Mouse (Mus musculus): ENCODE results near the gene Foxi1.
"Not testable (repeated sequence)": the region's sequence is repeated elsewhere in the genome, so short reads cannot be mapped to it uniquely, and the experiment has no call there.

Gene Foxi1

DNA sequence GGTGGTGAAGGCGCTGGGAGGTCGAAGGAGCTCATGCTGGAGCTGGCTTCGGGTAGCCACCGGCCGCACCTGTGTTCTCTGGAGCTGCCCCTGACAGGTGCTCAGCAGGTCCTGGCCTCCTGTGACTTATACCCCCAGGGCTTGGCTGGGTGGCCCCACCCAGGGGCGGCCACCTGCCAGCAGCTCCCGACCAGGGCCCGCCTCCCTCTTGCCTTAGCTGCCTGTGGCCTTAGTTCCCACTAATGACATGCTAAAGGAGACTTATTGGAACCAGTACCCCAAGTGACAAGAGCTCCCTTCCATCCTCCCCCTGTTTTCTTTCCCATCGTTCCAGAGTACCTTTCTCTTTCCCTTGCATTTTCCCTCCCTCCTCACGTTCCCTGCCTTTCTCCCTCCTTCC is at the start of gene Foxi1:
Gene Foxi1, minus strand, starts transcription at position 101 of the 400 bp plus-strand sequence.
- no peak for DNase-seq

- no peak for DNase-seq
These were observed 35.1 kb upstream of the Foxi1 start for GRCm38 (mm10) chr11:34242979-34243378.

GRCm38 (mm10) chr11:34240252-34240651 is 32.4 kb upstream of the Foxi1 start:
- no peak for DNase-seq

DNA sequence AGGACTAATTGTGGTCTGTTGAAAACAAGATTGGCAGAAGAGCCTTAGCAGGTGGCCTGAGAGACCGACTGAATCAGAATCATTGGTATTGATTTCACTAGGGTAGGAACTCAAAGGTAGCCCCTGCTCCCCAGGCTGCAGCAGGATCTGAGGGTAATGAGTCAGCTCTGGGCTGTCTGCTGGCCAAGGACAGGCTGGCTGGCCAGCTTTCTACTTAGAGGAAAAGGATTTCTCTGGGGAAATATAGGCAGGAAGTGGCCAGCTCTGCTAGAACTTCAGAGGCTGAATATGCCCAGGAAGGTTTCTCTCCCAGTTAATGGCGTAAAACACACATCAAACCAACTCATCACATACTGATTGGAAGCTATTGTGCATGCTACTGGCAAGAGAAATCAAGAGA is 31.8 kb upstream of the Foxi1 start:
- DNase-seq: no peak

DNA sequence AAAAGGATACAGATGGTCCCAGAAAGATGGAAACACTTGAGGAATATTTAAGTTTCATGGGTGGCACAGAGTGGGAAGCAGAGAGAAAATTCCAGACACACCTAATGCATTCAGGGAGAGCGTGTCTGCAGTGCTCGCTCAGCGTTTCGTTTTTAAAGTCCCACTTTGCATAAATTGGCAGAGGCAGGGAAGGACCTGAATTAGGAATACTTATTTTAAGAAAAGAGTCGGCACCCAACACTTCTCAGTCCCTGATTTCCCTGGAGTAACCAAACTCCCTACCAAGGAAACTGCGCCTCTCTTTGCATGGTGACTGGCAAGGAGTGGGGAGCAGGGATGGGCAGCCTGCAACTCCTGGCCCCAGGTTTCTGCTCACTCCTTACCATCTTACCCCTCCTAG is 29.0 kb upstream of the Foxi1 start:
- DNase-seq: no peak

DNA sequence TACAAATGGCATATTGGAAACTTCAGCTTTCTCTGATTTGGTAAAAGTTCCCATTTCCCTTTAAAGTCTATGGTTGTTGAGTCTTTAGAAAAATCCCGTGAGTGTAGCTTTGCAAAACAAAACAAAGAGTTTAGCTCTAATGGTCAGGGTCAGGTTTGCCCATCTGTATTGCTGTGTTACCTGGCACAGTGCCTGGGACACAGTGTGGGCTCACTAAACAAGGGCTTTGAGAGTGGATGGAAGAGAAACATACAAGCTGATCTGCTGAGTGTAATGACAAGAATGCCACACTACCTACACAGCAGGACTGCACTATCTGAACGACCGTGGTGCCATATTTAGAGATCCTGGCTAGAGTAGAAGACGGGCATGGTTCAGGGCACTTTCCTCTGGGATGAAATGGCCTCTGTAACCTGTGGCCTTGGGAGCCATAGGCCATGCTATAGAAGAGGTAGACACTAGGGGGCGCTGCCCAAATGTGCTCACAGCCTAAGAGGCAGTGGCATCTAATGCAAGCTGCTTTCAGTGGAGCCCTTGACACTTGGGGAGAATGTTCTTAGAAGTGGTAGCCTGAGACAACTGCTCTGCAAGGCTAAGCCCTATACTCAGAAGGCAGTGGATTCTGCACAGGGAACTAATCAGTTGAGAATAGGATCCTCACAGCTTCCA is 28.3 kb upstream of the Foxi1 start:
- DNase-seq: peak; percentile 8

DNA sequence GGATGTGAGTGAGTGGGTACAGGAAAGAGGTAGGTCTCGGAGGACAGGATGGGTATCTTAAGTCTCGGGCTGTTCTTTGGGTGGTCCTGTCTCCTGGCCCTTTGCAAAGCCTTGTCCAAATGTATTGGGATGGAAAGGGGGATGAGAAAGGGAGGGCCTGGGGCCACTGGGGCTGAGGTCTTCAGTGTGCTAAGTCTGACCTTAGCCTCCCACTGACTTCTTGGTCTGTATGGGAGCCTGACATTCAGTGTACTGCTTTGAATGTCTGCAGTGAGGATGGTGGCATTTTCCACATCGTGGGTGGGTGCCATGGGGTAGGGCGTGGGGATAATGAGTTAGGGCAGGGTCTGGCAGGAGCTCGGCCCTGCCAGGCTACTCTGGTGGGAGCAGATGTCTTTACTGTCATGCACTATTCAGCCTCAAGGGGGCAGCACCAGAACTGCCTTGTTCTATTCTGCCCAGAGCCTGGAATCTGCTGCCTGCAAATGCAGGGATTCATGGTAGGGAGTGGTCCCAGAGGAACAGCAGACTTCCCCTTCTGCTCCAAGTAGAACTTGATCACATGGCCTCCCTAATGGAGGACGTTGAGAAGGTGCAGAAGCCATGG is 21.0 kb upstream of the Foxi1 start:
- peak; percentile 55 for DNase-seq

- DNase-seq: no peak
These were observed 19.3 kb upstream of the Foxi1 start for GRCm38 (mm10) chr11:34227180-34227579.

- not testable (repeated sequence) for DNase-seq
These were observed 12.7 kb upstream of the Foxi1 start for GRCm38 (mm10) chr11:34220596-34220995.

DNA sequence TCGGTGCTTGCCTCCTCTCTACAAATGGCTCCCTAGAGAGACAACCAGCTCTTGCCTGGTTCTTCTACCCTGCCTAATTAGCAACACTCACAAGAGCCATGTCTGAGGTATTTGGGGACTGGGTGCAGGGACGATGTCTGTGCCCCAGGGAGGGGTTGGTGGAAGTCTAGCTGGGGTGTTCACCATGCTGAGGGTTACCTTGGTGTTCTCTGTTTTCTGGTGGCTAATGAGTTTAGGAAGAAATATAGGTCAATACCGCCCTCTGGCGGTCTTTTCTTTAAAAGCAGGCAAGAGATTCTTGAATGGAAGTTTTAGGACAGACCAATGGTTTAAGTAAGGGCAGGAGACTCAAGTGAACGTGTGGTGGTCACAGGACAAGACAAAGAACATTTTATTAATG is 5.0 kb upstream of the Foxi1 start:
- DNase-seq: peak; percentile 55

GRCm38 (mm10) chr11:34202769-34203168 is 5.1 kb downstream of the Foxi1 start:
- no peak for DNase-seq

- DNase-seq: no peak
These were observed 12.7 kb downstream of the Foxi1 start for GRCm38 (mm10) chr11:34195142-34195541.

DNA sequence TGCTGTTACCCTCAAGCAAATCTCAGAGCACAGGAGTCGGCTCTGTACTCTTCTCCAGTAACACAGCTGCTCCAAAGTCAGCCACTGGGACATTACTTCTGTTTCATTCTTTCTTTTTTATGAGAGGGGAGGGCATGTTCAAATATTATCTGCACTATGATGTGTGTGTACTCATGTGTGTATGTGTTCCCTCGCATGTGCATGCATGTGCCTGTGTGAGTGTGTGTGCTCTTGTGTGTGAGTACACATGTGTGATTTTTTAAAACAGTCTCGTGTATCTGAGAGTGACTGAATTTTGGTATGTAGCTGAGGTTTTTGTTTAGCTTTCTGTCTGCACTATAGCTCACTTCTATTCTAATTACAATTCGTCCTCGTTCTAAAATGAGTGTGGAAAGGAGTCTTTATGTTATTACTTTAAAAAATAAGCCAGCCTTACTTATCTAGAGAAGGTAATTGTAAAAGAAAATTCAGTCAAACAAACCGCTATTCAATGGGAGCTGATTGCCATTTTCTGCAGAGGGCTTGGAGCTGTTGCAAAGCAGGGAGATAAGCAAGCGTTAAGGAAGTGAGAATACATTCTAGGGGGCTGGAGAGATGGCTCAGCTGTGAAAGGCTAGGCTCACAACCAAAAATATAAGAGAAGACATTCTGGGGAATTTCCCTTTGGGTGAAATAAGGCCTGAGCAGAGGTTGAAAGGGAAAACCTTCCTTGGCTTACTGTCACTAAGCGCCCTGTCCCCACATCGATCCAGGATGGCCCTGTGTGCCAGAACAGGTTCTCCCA is 13.5 kb downstream of the Foxi1 start:
- DNase-seq: no peak

DNA sequence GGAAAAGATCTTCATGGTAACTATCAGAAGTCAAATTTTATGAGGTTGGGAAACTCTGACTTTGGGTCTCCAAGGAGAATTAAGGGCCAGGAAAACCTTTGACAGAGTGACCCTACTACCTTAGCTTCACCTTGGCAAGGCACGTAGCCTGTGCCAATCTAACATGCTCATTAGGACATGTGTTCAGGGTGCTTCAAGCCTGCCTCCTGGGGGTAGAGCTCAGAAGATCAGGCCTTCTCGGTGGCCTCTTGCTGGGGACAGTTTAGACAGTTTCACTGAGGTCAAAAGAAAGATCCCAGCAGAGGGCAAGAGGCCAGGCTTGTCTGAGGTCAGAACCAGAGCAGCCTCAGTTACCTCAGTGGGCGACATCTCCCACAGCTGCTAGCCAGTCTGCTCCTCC is 14.2 kb downstream of the Foxi1 start:
- DNase-seq: no peak

- no peak for DNase-seq
These were observed 23.6 kb downstream of the Foxi1 start for GRCm38 (mm10) chr11:34184266-34184665.

GRCm38 (mm10) chr11:34181214-34182117 is 26.4 kb downstream of the Foxi1 start:
- peak; percentile 44 for DNase-seq

GRCm38 (mm10) chr11:34178752-34179151 is 29.1 kb downstream of the Foxi1 start:
- no peak for DNase-seq

GRCm38 (mm10) chr11:34176371-34176770 is 31.5 kb downstream of the Foxi1 start:
- DNase-seq: no peak

GRCm38 (mm10) chr11:34171221-34171620 is 36.7 kb downstream of the Foxi1 start:
- no peak for DNase-seq

- peak; percentile 36 for DNase-seq
These were observed 38.4 kb downstream of the Foxi1 start for GRCm38 (mm10) chr11:34169464-34169894.

DNA sequence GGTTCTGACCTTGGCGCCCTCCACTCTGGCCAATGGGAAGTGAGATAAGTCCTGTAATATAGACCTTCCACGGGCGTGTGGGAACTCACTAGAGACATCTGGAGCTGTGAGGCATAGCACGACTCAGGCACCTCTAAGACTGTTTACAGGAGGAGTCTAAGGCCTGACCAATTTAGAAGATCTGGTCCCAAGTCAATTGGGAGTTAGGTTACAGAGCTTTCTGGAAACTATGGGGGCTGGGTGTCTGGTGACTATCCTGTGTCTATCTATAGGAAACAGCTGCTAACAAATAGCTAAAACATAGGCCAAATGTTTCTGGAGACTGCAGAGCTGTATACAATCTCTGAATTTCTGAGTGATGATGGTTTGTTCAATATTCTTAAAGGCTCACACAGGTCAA is 41.5 kb downstream of the Foxi1 start:
- no peak for DNase-seq

GRCm38 (mm10) chr11:34165278-34165677 is 42.6 kb downstream of the Foxi1 start:
- no peak for DNase-seq

GRCm38 (mm10) chr11:34158916-34159315 is 49.0 kb downstream of the Foxi1 start:
- DNase-seq: no peak
